Mouse (Mus musculus) heart, embryonic 13.5 days (tissue): ENCODE data around the gene Cnih3. TPM values are rescaled to one million over a fixed set of nuclear protein-coding genes. Genes with fewer than 3 reads are reported as not detected.
A peak's percentile ranks its signal among the peaks of the same experiment; 100 is the strongest.

Experiments
- ATAC-seq: fragments of 200-750 bp; cut with Nextera tagmentation; 2 replicates; pipeline ENCODE4 v1.8.0; 2017; ENCODE audit warnings: moderate TSS enrichment; ENCODE audit not compliant: insufficient number of reproducible peaks, low FRiP score, low TSS enrichment; ENCODE audit errors: extremely low read depth
- H3K27ac ChIP-seq: fragments of 300-500 bp; sonication (generic); replicated peaks from 2 replicates; pipeline ENCODE4 v1.5.1; 2015; ENCODE audit warnings: moderate library complexity, mild to moderate bottlenecking, inconsistent platforms
- H3K27me3 ChIP-seq: fragments of 300-500 bp; sonication (generic); replicated peaks from 2 replicates; pipeline ENCODE4 v1.6.1; 2015; ENCODE audit warnings: mild to moderate bottlenecking, inconsistent platforms
- H3K36me3 ChIP-seq: fragments of 300-500 bp; sonication (generic); 2 replicates; pipeline ENCODE4 v1.6.1; 2015; ENCODE audit warnings: mild to moderate bottlenecking, inconsistent platforms
- H3K4me1 ChIP-seq: fragments of 300-500 bp; sonication (generic); 2 replicates; pipeline ENCODE4 v1.6.1; 2015; ENCODE audit warnings: inconsistent platforms
- H3K4me2 ChIP-seq: fragments of 300-500 bp; sonication (generic); 2 replicates; pipeline ENCODE4 v1.6.1; 2015; ENCODE audit warnings: inconsistent platforms, mild to moderate bottlenecking, moderate library complexity
- H3K4me3 ChIP-seq: fragments of 300-500 bp; sonication (generic); 2 replicates; pipeline ENCODE4 v1.5.1; 2015; ENCODE audit warnings: moderate library complexity, mild to moderate bottlenecking, inconsistent platforms
- H3K9ac ChIP-seq: fragments of 300-500 bp; sonication (generic); 2 replicates; pipeline ENCODE4 v1.6.1; 2015; ENCODE audit warnings: inconsistent platforms, mild to moderate bottlenecking, moderate library complexity
- H3K9me3 ChIP-seq: fragments of 300-500 bp; sonication (generic); 2 replicates; pipeline ENCODE4 v1.6.1; 2016; ENCODE audit warnings: inconsistent platforms
- WGBS: fragments of 180-500 bp; shearing (Covaris S2); methylation state at CpG from one replicate; pipeline ENCODE4 v1.1.7; 2015; ENCODE audit warnings: mixed read lengths; 5-methylcytosine and 5-hydroxymethylcytosine counted together
- polyA plus RNA-seq: library from polyadenylated mRNA; unstranded; fragments of >200 nt; fragmentation: Nextera tagmentation; extraction: Ambion mirVana; gene quantifications from 2 replicates; pipeline ENCODE4 v1.2.1, GENCODE M21; 2015

Cnih3 gene
- polyA plus RNA-seq, result 0.39 and 0.51 TPM in 2 replicates

- peaks cover 20% of the 10 kb centered on the region for H3K4me1 ChIP-seq
- under 1% methylated on average over 77 of the region's 78 CpGs for WGBS
Observed at GRCm38 (mm10) chr1:181352367-181353199, at the start of gene Cnih3. TSS of gene Cnih3 (plus strand) at chr1:181352628.

DNA sequence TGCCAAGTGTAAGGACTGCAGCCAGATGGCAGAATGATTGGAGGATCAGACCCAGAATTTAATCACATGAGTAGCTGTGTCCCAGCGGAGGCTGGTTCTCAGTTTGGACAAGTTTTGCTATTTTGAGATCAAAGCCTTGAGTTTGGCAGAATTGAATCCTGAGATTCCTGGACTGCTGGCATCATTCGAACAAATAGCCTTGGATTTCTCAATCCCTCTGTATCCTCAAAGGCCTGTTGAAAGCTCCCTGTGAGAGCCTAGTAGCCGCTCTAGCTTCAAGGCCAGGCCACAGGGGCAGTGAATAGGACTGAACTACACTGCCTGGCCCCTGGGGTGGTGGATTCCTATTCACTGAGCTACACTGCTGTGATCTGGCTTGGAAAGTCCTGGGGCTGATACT is 44.4 kb upstream of the Cnih3 start:
- WGBS, result 68% methylated on average over 3 of the region's 3 CpGs
- Histone ChIP-seq H3K27ac (no peak overlapping the region), H3K9ac (no peak overlapping the region), H3K4me2 (no peak overlapping the region), H3K4me1 (no peaks in the 10 kb centered on the region), H3K4me3 (no peak overlapping the region), H3K9me3 (no peaks in the 10 kb centered on the region), H3K36me3 (no peaks in the 10 kb centered on the region), H3K27me3 (no peaks in the 10 kb centered on the region)
- ATAC-seq, result no peak

More at GRCm38 (mm10) chr1:181352367-181353199, at the start of gene Cnih3:
- Histone ChIP-seq H3K36me3 (no peaks in the 10 kb centered on the region), H3K4me3 (peak within 1 kb of the TSS; percentile 63), H3K9me3 (no peaks in the 10 kb centered on the region), H3K27ac (no peak within 1 kb of the TSS), H3K9ac (peak within 1 kb of the TSS; percentile 80), H3K4me2 (peak within 1 kb of the TSS; percentile 98), H3K27me3 (peaks cover 81% of the 10 kb centered on the region)
- ATAC-seq, result peak; percentile 25; the same call in 1 of the 2 replicates

DNA sequence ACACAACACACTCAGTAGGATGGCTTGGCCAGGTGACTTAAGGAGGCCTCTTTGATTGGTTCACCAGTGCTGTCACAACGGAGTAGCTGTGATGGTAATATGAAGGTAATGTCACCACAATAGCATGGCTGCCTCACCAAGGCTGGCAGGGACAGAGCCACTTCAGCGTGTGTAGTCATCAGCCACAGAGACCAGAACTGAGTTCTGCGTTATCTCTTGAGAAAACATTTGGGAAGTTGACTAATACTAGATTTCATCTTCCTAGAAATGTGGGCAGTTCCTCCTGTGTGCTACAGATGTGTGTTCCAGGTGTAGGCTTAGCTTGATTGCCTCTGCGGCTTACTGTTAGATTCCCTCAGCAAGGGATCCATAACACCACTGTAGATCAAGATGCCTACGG is 41.7 kb upstream of the Cnih3 start:
- no peak overlapping the region for H3K4me3 ChIP-seq
- no peak overlapping the region for H3K9ac ChIP-seq
- WGBS, result 80% methylated on average over 5 of the region's 5 CpGs
- no peaks in the 10 kb centered on the region for H3K4me1 ChIP-seq
- no peaks in the 10 kb centered on the region for H3K36me3 ChIP-seq
- H3K27ac ChIP-seq, result no peak overlapping the region
- H3K27me3 ChIP-seq, result no peaks in the 10 kb centered on the region
- no peak for ATAC-seq
- H3K4me2 ChIP-seq, result no peak overlapping the region
- no peaks in the 10 kb centered on the region for H3K9me3 ChIP-seq

DNA sequence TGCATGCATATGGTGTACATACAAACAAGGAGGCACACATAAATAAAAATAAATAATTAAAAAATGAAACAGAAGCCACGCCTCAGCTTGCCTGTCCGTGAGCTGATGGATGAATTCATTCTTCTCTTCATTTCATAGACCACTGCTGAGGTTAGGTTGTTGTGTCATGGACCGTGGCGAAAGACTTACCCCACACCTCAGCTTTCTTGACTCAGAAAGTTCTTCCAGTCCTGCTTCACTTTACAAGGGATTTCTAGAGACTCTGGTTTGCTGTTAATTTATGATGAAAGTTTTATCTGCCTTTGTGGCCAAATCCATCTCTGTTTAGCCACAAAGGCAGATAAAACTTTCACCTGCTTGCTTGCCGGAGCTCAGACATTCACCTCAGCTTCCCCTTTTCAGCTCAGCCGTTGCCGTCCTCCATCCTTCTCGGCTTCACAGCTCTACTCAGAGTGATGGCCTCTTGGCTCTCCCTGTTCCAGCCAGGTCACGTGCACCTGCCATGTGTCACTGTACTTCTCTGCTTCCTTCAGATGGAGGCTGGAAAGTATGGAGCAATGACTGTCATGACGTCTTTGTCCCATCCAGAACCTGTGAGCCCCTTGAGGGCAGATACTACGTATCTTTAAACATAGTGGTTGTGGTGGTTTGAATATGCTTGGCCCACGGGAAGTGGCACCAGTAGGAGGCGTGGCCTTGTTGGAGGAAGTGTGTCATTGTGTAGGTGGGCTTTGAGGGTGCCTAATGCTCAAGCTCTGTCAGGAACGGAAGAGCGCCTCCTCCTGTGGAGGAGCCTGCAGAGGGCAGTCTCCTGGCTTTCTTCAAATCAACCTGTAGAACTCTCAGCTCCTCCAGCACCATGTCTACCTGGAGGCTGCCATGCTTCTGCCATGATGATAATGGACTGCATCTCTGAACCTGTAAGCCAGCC is 40.0 kb upstream of the Cnih3 start:
- no peaks in the 10 kb centered on the region for H3K9me3 ChIP-seq
- H3K4me3 ChIP-seq, result no peak overlapping the region
- WGBS, result 89% methylated on average over 15 of the region's 15 CpGs

GRCm38 (mm10) chr1:181313046-181313415 is 39.4 kb upstream of the Cnih3 start:
- no peak overlapping the region for H3K27ac ChIP-seq
- no peak overlapping the region for H3K4me3 ChIP-seq
- no peak overlapping the region for H3K4me2 ChIP-seq
- 0 out of 2 replicates have a peak, but pooled peaks cover 3% of the 10 kb centered on the region for H3K4me1 ChIP-seq
- no peaks in the 10 kb centered on the region for H3K36me3 ChIP-seq
- no peaks in the 10 kb centered on the region for H3K27me3 ChIP-seq
- 85% methylated on average over 8 of the region's 8 CpGs for WGBS
- no peak for ATAC-seq
- no peaks in the 10 kb centered on the region for H3K9me3 ChIP-seq
- H3K9ac ChIP-seq, result no peak overlapping the region

More for the DNA sequence above, 40.0 kb upstream of the Cnih3 start:
- H3K36me3 ChIP-seq, result no peaks in the 10 kb centered on the region
- no peak overlapping the region for H3K27ac ChIP-seq
- H3K4me1 ChIP-seq, result 0 out of 2 replicates have a peak, but pooled peaks cover 3% of the 10 kb centered on the region
- no peaks in the 10 kb centered on the region for H3K27me3 ChIP-seq
- H3K4me2 ChIP-seq, result no peak overlapping the region
- H3K9ac ChIP-seq, result no peak overlapping the region
- no peak for ATAC-seq

GRCm38 (mm10) chr1:181314301-181314700 is 38.1 kb upstream of the Cnih3 start:
- H3K4me2 ChIP-seq, result no peak overlapping the region
- no peaks in the 10 kb centered on the region for H3K36me3 ChIP-seq
- no peak overlapping the region for H3K9ac ChIP-seq
- H3K9me3 ChIP-seq, result no peaks in the 10 kb centered on the region
- no peak overlapping the region for H3K27ac ChIP-seq
- ATAC-seq, result no peak
- no peak overlapping the region for H3K4me3 ChIP-seq
- no peaks in the 10 kb centered on the region for H3K27me3 ChIP-seq
- 0 out of 2 replicates have a peak, but pooled peaks cover 3% of the 10 kb centered on the region for H3K4me1 ChIP-seq
- WGBS, result 80% methylated on average over 10 of the region's 10 CpGs

GRCm38 (mm10) chr1:181315350-181315749 is 37.1 kb upstream of the Cnih3 start:
- Histone ChIP-seq H3K4me2 (no peak overlapping the region), H3K4me3 (no peak overlapping the region), H3K9me3 (no peaks in the 10 kb centered on the region), H3K4me1 (0 out of 2 replicates have a peak, but pooled peaks cover 3% of the 10 kb centered on the region), H3K36me3 (no peaks in the 10 kb centered on the region), H3K27ac (no peak overlapping the region), H3K9ac (no peak overlapping the region), H3K27me3 (no peaks in the 10 kb centered on the region)
- WGBS, result 72% methylated on average over 3 of the region's 3 CpGs
- no peak for ATAC-seq

DNA sequence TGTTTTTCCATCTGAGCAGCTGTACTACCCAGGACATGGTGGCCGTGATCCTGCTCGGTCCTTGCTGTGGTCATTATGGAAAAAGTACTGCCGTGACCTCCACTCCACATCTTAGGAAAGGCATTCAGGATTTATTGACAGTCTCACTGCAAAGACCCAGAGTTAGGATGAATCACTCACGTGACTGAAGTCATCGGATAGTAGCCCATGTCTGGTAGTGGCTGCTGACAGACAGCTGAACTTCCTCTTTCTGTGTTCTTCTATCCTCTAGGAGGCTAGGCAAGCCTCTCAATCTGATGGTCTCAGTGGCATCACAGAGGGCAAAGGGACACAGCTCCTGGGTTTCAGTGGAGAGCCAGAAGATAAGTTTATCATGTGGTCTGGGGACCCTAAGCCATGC is 35.9 kb upstream of the Cnih3 start:
- Histone ChIP-seq H3K4me3 (no peak overlapping the region), H3K9me3 (peaks cover 3% of the 10 kb centered on the region; the same call in 1 of the 2 replicates), H3K9ac (no peak overlapping the region), H3K27me3 (no peaks in the 10 kb centered on the region), H3K27ac (no peak overlapping the region), H3K4me1 (0 out of 2 replicates have a peak, but pooled peaks cover 3% of the 10 kb centered on the region), H3K4me2 (no peak overlapping the region), H3K36me3 (no peaks in the 10 kb centered on the region)
- no peak for ATAC-seq
- 68% methylated on average over 5 of the region's 5 CpGs for WGBS

- Histone ChIP-seq H3K27ac (no peak overlapping the region), H3K9me3 (peaks cover 6% of the 10 kb centered on the region; the same call in 1 of the 2 replicates), H3K4me1 (0 out of 2 replicates have a peak, but pooled peaks cover 3% of the 10 kb centered on the region), H3K36me3 (no peaks in the 10 kb centered on the region), H3K4me3 (no peak overlapping the region), H3K9ac (no peak overlapping the region), H3K4me2 (no peak overlapping the region), H3K27me3 (no peaks in the 10 kb centered on the region)
- no peak for ATAC-seq
- WGBS, result 77% methylated on average over 6 of the region's 6 CpGs
Observed at GRCm38 (mm10) chr1:181319466-181319865, 33.0 kb upstream of the Cnih3 start.

DNA sequence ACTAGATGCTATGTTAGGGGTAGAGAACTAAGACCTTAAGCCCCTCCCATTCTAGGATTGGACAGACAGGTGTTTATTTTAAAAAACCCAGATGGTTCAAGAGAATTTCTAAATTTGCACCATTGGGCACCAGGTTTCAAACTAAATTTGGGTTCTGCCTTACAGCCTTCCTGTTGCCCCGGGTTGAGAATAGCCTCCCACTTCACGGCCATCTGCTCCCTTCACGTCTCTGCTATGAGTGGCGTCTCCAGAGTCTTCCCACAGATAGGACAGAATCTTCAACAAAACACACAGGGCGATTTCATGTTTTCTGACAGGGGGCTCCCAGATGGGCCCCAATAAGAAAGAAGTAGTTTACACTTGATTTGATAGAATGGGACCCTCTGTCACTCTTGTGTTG is 31.3 kb upstream of the Cnih3 start:
- WGBS, result 79% methylated on average over 5 of the region's 5 CpGs

DNA sequence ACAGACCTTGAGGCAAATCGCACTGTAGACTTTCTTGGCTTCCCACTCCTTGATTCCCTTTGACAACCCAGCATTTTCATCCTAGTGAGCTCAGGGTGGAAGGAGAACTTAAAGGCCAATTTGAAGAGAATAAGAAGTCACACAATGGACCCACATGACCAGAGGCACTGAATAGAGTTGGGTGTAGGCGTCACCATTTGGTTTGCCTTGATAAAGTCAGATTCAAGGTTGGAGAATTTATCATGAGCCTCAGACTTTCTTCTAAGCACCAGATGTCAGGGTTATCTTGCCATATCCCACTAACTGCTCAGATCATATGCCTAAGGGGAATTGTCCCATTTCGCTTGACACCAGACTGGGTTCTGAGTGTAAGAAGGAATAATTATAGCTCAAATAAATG is 29.3 kb upstream of the Cnih3 start:
- Histone ChIP-seq H3K4me3 (no peak overlapping the region), H3K27ac (no peak overlapping the region), H3K9ac (no peak overlapping the region), H3K27me3 (no peaks in the 10 kb centered on the region), H3K4me1 (no peaks in the 10 kb centered on the region), H3K4me2 (no peak overlapping the region), H3K9me3 (peaks cover 6% of the 10 kb centered on the region; the same call in 1 of the 2 replicates), H3K36me3 (no peaks in the 10 kb centered on the region)
- no peak for ATAC-seq
- WGBS, result 71% methylated on average over 3 of the region's 3 CpGs

More for the DNA sequence above, 31.3 kb upstream of the Cnih3 start:
- Histone ChIP-seq H3K4me3 (no peak overlapping the region), H3K36me3 (no peaks in the 10 kb centered on the region), H3K9me3 (peaks cover 6% of the 10 kb centered on the region; the same call in 1 of the 2 replicates), H3K4me1 (0 out of 2 replicates have a peak, but pooled peaks cover 3% of the 10 kb centered on the region), H3K27ac (no peak overlapping the region), H3K9ac (no peak overlapping the region), H3K4me2 (no peak overlapping the region), H3K27me3 (no peaks in the 10 kb centered on the region)
- no peak for ATAC-seq
